Mouse (Mus musculus) embryo, embryonic 11 days (tissue): ENCODE results near the gene Gm44805.

Experiments used
- DNase-seq: peaks from one replicate; pipeline ENCODE4 v3.0.0-alpha.2; 2015

Gene Gm44805

DNA sequence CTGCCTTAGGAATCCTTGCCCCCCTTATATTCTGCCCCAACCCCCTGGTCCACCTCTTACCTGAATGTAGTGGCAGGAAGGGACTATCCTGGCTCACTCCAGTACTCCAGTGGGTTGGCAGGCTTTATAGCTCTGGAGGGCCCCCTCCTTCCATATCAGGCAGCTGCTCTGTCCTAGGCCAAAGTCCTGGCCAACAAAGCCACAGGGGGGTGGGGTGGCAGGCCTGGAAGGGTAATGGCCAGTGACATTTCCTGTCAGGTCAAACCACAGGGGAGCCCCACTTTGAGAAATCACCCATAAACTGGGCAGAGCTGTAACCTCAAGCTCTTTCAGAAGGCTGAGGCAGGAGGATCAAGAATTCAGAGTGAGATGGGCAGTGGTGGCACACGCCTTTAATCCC lies 4.6 kb downstream of the Gm44805 start:
- DNase-seq, result no peak

DNA sequence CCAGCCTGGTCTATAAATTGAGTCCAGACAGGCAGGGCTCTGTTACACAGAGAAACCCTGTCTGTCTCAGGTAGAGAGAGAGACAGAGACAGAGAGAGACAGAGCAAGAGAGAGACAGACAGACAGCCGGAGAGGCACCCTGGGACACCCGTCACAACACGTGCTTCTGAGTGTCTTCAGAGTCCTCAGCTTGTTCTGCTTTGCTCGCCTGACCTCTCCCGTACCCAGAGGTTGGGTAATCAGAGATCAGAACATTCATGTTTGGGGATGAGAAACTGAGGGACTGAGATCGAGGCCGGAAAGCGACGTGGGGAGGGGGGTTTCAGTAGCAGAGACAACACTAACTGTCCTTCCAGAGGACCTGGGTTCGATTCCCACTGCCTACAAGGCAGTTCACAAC lies 5.4 kb downstream of the Gm44805 start:
- DNase-seq, result no peak

DNA sequence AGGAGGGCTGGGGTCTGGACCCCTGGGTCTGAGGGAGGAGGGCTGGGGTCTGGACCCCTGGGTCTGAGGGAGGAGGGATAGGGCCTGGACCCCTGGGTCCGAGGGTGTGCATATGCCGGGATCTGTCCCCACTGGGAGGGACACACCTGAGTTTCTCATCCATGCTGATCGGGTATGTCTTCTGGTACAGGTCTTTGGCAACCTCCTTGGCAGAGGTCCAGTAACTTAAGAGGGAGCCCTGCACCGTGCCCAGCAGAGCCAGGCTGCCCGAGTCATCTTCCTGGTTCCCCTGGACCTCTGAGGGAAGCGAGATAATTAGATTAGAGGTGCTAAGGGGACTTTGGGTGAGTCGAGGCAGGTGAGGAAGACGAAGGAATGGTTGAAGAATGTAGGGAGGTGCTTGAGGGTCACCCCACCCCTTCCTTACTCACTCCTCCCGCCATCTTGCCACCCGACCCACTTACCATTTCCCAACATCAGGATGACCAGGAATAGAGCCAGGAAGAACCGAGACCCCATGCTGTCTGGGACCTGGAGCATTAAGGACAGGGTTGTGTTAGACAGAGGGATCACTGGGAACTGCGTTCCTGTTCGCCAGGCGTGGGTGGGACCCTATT lies 8.0 kb downstream of the Gm44805 start:
- no peak for DNase-seq

DNA sequence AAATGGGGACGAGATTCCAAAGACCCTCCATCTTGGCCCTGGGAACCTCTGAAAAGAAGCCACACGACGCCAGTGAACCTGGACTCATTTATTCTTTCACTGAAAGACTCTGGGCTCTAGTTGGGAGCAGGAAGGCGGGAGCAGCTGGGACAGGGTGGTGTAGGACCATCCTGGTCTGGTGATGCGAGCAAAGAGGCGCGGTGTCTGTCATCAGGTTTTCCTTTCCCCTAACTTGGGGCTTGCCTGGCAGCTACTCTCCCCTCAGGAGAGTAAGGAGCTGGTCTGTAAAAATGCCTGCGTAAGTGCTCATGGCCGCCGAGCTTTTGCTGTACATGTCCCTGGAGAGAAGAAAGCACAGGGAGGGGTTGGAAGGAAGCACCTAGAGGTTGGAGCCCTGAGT lies 9.7 kb downstream of the Gm44805 start:
- DNase-seq, result no peak

DNA sequence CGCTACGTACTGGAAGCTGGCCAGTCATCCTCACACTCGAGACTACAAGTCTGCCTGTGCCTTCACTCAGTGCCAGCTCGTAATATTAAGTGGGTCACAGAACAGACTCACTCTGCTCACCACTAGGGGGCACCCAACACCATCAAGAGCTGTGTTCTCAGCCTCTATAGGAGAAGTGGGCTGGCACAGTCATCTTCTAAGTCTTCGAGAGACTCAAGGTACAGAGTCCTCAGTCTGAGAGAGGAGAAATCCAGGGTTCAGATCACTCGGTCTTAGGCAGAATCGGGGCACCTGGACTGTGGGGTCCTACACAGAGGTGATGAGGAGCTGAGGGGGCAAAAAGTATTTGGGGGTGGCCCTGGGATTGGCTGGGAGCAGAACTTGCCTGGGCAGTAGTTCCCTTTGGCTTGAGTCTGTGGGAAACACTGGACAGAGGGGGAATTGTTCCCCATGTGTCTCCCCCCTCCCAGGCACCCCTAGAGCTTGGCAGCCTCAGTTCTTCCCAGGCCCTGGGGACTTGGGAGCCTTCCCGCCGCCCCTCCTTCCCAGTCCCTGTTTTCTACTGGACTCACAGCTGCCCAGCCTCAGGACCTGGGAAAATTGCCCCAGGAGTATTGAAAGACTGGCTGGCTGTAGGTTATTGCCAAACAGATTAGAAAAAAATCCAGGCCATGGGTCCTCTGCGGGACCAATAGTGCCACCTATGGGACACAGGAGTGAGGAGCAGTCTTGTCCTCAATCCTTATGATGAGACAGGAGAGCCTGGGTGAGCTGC lies 12.1 kb downstream of the Gm44805 start:
- peak; percentile 94 for DNase-seq

DNA sequence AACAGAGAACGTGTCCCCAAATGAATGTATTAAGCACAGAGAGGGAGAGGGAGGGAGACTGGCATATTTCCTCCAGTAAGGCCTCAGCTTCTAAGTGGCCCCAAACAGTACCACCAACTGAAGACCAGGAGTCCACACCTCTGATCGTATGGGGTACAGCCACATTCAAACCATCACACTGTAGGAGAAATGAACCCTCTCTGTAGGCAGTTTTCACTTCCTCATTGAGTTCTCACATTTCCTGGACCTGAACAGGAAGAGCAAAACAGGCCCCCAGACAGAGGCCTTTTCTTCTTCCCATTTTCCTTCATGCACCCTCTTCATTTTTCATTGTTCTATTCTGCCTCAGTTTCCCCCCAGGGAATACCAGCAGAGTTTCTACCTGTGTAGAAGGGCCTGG lies 13.8 kb downstream of the Gm44805 start:
- DNase-seq, result no peak

DNA sequence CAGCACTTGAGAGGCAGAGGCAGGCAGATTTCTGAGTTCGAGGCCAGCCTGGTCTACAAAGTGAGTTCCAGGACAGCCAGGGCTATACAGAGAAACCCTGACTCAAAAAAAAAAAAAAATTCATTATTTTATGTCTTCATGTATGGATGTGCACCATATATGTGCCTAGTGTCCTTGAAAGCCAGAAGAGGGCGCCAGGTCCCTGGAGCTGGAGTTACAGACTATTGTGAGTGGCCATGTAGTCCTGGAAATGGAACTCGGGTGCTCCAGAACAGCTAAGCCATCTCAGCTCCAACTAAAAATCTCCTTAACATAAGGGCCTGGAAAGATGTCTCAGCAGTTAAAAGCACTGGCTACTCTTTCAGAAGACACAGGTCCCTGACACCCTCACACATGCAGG lies 14.5 kb downstream of the Gm44805 start:
- no peak for DNase-seq

DNA sequence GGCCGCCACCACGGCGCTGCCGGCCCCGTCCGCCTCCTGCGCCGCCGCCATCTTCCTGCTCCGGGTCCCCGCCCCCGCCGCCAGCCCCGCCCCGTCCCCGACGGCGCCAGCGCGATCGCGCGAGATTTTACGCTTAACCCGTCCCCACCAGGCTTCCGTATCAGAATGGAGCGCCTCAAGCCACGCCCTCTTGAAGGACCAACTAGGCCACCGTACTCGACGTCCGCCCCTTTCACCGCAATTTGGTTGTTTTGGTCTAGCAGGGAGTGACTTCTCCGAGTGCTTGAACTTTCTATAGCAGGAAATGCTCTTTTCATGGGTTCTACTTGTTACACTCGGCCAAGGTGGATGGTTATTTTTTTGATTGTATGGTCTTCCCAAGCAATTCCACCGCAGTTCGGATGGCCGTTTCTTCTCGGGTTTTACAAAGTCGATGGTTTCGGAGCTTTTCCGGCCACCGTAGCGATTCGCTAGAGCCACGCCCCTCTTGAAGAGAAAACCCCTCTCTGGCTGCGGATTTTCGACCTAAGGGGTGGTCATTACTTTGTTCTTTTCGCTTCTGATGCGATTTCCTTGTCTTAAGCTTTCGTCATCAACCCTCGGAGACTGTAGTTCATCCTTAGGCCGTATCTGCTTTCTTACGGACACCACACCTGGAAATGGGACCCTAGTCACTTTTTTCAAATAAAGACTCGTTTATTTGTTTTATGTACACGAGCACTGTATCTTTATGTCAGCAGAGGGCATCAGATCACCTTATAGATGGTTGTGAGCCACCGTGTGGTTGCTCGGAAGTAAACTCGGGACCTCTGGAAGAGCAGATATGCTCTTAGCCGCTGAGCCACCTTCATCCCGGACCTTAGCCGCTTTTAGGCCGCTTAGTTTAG lies 16.0 kb downstream of the Gm44805 start, which contains the start of gene Clptm1:
Clptm1 (minus strand) TSS at position 79 of the 887 bp plus-strand sequence.
- peak; percentile 98 for DNase-seq

DNA sequence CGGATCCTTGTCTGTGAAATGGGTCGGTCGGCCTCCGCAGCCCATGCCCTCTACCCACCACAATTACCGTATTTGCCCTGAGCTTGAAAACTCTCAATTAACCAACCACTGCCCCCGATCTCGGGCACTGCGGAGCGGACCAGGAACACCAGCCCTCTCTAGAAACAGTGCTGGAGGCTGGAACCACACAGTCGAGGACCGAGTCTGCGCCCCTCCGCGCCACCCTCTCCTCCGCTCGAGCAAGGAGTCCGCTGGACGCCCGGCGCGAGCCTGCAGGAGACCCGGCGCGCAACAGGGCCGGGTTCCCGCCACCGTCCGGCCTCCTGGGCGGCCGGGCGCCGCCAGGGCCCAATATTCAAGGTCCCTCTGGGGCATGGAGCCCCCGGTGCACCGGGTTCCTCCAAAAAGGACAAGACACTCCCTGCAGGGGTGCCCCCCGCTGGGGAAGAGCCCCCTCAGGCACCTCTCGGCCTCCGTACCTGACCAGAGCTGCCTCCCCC lies 16.7 kb downstream of the Gm44805 start:
- no peak for DNase-seq

DNA sequence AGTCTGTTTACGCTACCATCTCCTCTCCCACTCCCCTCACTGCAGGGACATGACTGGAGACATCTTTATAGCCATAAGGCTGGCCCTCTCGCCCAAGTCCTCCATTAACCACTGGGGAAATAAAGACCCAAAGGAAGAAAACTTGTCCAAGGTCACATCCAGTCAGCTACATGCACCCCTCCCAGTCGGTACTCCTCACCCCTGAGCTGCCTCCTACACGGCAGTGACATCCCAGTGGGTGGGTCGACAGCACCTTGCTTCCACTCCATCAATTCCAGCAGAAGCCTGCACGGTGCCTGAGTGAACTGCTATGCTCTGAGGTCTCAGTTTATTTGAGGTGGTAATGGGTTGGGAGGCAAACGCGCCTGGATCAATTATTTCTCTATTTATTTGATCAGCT lies 17.3 kb downstream of the Gm44805 start:
- DNase-seq, result no peak

DNA sequence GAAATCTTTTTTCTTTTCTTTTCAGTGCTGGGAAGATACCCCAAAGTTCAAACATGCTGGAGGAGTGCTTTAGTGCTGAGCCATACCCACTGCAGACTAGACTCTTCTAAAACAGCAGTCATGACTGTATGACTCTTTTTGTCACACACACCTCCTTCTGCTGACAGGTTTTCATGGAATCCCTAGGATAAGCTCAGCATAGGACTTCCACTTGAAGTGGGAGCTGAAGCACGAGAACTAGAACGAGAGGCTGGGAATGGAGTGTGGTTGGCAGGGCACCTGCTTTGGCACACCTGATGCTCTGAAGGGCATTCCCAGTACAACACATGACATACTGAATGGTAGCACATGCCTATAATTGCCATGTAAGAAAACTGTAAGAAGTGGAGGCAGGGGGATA lies 28.6 kb downstream of the Gm44805 start:
- DNase-seq, result no peak

DNA sequence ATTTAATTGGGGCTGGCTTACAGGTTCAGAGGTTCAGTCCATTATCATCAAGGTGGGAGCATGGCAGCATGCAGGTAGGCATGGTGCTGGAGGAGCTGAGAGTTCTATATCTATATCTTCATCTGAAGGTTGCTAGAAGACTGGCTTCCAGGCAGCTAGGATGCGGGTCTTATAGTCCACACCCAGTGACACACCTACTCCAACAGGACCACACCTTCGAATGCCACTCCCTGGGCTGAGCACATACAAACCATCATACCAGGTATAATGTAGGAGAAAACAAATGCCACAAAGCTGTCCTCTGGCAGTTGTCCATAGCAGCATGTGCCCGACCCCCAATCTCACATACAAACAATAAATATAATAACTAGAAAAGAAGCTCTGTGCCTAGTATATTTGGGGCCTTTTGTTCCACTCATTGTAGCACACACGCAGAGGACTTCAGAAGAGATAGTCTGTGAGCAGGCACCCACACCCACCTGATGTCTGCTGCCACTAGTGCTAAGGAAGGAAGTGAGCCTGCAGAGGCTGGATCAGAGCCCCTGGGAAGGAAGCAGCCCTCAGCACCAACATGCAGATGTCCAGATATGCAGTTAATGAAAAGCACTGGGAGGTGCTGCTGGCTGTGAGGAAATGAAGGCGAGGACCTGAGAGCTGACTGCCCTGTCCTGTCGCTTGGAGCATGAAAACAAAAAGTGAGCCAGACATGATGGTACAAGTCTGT lies 30.0 kb downstream of the Gm44805 start:
- no peak for DNase-seq

DNA sequence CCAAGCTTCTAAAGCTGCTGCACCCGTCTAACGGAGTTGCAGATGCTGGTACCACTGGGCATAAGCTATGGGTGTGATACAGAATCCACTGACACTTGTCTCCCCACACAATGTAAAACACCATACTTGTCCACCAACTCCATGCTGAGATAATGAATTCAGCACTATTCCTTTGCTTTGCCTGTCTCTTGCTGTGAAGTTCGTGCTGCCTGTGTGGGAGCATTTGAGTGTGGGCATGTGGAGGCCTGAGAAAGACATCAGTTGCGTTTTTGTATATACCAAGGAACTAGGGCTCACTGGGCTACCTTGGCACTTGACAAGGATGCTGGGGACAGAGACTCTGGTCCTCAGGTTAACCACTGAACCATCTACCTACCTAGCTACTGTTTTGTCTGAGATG lies 40.0 kb downstream of the Gm44805 start:
- no peak for DNase-seq

DNA sequence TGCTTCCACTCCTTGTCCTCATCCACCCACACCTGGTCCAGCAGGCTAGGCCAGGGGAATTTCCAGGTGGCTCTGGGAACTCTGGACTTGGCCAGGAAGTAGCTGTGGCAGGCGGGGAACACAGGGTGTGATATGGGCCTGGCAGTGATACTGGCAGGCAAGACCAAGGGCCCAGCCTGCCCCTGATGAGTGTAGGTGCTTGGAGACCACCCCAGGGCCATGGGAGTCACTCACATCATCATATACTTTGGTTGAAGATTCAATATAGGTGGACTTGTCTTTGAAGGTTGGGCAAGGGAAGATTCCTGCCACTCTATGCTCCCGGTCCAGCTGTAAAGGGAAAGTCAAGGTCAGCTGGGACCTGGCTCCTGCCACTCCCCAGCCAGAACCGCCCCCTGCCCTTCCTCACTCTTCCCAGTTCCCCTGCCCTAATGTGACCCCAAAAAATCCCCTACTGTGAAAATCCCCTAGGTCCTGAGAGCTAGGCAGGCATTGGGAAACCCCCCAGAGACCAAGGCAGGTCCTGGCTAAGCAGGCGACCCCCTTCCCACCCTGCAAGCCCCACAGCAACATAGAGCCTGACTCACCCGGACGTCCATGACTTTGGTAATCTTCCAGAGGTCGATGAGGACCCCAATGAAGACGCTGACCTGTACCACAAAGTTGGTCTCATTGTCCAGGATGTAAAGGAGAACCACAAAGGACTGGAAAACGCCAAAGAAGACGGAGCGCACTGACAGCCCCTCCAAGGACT lies 46.0 kb downstream of the Gm44805 start:
- no peak for DNase-seq

DNA sequence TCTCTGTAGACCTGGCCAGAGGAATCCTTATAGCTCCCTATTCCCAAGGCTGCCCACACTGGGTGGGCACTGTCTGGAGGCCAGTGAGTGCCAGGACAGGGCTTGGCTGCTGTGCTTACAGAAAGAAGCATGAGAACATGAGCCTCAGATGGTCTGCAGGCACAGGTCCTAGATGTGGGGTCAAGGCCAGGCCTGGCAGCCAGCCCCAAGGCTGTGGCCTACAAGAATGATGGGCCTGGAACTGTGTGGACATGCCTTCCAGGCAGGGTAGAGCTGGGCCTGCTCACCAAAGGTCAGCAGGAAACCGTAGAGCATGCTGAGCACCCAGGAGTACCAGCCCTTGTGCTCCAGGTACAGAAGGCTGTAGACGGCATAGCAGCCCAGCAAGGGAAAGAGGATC lies 46.6 kb downstream of the Gm44805 start:
- DNase-seq, result no peak

DNA sequence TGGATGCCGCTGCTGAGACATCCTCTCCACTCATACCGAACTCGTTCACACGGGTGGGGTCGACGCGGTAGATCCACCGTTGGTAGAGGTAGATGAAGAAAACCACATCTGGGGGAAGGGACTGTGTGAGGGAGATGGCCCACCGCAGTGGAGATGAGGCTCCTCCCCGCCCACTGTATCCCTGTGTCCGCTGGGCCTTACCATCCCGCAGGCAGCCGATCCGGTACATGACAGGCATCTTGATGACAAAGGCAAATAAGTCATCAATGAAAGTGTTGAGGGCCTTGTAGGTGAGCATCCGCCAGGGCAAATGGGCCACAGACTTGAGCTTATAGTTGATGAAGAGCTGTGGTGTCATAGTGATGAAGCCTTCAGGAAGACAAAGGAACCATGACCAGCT lies 47.4 kb downstream of the Gm44805 start:
- no peak for DNase-seq

DNA sequence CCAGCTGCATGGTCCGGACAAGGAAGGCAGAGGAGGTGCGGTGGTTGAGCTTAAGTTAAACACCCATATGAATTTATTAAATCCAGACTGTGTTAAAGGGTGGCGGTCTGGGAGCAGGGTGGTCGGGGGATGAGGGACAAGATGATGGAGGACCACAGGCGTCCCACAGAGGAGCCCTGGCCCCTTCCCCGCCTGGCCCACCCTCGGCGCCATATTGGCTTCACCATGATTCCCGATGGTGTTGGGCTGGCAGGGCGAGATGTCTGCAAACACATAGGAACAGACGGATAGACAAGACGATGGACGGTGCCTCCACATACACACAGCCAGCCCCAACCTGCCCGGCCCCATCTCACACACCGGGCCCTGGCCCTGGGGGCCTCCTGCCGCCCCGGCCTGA lies 48.0 kb downstream of the Gm44805 start:
- no peak for DNase-seq

DNA sequence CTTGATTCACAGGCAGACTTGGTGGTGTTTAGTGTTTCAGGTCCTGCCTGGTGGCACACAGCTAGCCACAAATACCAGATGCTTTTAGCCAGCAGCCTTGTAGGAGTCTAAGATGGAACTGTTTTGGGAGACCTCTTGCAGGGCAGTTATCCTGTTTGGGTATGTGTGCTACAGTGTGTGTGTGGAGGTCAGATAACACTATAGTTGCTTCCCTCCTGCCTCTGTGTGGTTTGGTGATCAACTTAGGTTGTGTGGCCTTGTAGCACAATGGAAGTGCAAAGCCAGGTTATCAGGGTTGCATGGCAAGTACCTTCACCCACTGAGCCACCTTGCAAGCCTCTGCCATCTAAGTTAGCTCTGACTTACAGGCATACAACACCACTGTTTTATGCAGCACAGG lies 48.5 kb downstream of the Gm44805 start:
- DNase-seq, result no peak

DNA sequence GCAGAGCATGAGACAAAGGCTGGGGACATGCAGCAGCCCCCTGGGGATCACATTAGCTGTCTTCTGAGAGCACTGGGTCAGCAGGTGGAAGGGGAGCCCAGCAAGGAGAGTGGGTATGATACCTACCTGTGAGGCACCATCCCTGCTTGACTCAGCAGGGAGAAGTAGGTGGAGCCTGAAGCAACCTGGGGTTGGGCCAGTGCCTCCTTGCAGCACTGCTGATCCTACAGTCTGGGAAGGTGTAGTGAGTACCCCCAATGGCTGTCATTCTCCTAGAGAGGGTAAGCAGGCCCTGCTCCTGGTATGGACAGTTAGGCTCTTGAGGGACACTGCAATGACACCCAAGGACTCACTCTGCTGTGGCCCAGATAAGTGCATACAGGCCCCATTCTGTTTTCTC lies 48.9 kb downstream of the Gm44805 start:
- DNase-seq, result no peak

DNA sequence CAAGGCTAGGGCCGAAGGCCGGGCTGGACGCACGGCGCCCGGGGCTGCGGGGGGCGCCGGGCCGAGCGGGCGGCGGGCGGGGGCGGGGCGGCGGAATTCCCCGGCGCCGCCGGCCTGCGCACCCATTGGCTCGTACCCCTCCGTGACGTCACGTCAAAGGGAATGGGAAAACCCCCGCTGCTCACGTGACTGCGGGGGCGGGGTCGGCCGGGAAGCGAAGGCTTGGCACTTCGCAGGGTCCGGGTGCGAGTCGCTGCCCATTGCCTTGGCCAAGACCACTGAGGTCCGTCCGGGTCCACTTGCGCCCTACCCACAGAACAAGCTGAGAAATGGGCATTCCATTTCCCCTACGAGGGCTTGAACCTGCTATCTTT lies 51.9 kb downstream of the Gm44805 start, which contains the start of gene Relb:
Relb (minus strand) TSS at position 78 of the 374 bp plus-strand sequence.
- DNase-seq, result peak; percentile 96

DNA sequence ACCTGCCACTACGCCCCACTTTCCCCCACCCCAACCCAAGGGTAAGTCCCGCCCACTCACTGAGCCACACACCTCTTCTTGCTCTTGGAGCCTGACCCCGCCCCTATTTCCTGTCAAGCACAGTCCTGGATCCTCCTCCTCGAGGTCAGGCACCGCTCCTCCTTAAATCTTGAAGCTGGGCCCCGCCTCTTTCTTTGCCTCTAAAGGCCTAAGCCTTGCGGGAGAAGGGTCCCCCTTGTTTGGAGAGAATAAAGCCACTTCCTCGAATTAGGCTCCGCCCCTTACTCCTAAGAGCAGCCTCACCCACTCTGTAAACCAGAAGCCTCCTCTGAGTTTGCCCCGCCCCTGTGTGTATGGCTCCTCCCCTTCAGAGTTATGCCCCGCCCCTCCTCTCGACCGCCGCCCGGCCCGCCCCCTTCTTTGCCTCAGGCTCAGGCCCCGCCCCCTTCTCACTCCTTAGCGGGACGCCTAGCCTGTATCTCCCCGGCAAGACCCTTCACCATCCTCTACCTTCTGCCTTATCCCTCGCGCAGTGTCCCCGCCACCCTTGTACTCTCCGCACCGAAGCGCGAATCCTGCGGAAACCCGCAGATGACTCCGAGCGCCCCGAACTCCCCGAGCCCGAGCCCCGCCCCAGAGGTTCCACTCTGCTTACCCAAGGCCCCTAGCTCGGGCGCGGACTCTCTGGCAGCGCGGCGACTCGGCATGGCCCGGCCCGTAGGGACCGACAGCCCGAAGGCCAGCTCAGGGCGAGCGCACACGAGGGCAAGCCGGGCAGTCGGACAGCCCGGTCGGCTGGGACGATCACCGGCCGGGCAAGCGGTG lies 52.5 kb downstream of the Gm44805 start:
- DNase-seq, result peak; percentile 93
